Mouse (Mus musculus) A20 (cell line): ENCODE data around the gene Zpbp2.

ENCODE experiments used
- DNase-seq: peaks from one replicate; pipeline ENCODE4 v3.0.0-alpha.2; 2011; ENCODE audit warnings: low read depth, low spot score

Zpbp2 gene

GRCm38 (mm10) chr11:98550975-98551828 lies at the start of gene Zpbp2:
Gene Zpbp2 (plus strand): TSS chr11:98551097.
- DNase-seq = peak; percentile 98

- DNase-seq = peak; percentile 41
Measured at GRCm38 (mm10) chr11:98504926-98505325, 46.0 kb upstream of the Zpbp2 start.

GRCm38 (mm10) chr11:98509434-98509833 lies 41.5 kb upstream of the Zpbp2 start:
- no peak for DNase-seq

- DNase-seq = no peak
Measured at GRCm38 (mm10) chr11:98510125-98510524, 40.8 kb upstream of the Zpbp2 start.

GRCm38 (mm10) chr11:98512881-98513280 lies 38.0 kb upstream of the Zpbp2 start:
- DNase-seq = no peak

- DNase-seq = no peak
Measured at GRCm38 (mm10) chr11:98513356-98513936, 37.5 kb upstream of the Zpbp2 start.

GRCm38 (mm10) chr11:98520468-98520867 lies 30.4 kb upstream of the Zpbp2 start:
- DNase-seq = no peak

- DNase-seq = no peak
Measured at GRCm38 (mm10) chr11:98525140-98525539, 25.8 kb upstream of the Zpbp2 start.

GRCm38 (mm10) chr11:98526824-98527461 lies 24.0 kb upstream of the Zpbp2 start:
- DNase-seq = no peak

- no peak for DNase-seq
Measured at GRCm38 (mm10) chr11:98537480-98538034, 13.3 kb upstream of the Zpbp2 start.

- DNase-seq = no peak
Measured at GRCm38 (mm10) chr11:98540319-98540718, 10.6 kb upstream of the Zpbp2 start.

GRCm38 (mm10) chr11:98542553-98542952 lies 8.3 kb upstream of the Zpbp2 start:
- peak; percentile 48 for DNase-seq

- DNase-seq = peak; percentile 45
Measured at GRCm38 (mm10) chr11:98543414-98543813, 7.5 kb upstream of the Zpbp2 start.

GRCm38 (mm10) chr11:98544890-98545677 lies 5.8 kb upstream of the Zpbp2 start:
- DNase-seq = peak; percentile 76

- DNase-seq = peak; percentile 82
Measured at GRCm38 (mm10) chr11:98545711-98546231, 5.1 kb upstream of the Zpbp2 start, which contains the start of gene Ikzf3. Gene Ikzf3 (minus strand): TSS chr11:98546031.

GRCm38 (mm10) chr11:98546529-98547307 lies 4.2 kb upstream of the Zpbp2 start:
- peak; percentile 84 for DNase-seq

GRCm38 (mm10) chr11:98547308-98547693 lies 3.6 kb upstream of the Zpbp2 start:
- DNase-seq = no peak

- DNase-seq = peak; percentile 70
Measured at GRCm38 (mm10) chr11:98549363-98549762, 1.5 kb upstream of the Zpbp2 start.

- DNase-seq = peak; percentile 93
Measured at GRCm38 (mm10) chr11:98550311-98550974, 454 bp upstream of the Zpbp2 start.

GRCm38 (mm10) chr11:98553966-98554365 lies 3.1 kb downstream of the Zpbp2 start:
- peak; percentile 18 for DNase-seq
